Mouse (Mus musculus) G1E (cell line): ENCODE data around the gene Tor1a.

Experiments used
- CTCF ChIP-seq: IDR thresholded peaks from 2 replicates; pipeline ENCODE4 v1.5.1; 2012; ENCODE audit warnings: low read depth, low read length, inconsistent platforms, mixed read lengths
- POLR2AphosphoS5 ChIP-seq: IDR thresholded peaks from 2 replicates; pipeline ENCODE4 v1.6.1; 2012; ENCODE audit warnings: low read depth, low read length, inconsistent platforms; ENCODE audit not compliant: insufficient replicate concordance
- TAL1 ChIP-seq: conservative IDR thresholded peaks from 2 replicates; pipeline ENCODE4 v1.6.1; 2012; ENCODE audit warnings: low read depth, low read length, inconsistent platforms, mixed read lengths

DNA sequence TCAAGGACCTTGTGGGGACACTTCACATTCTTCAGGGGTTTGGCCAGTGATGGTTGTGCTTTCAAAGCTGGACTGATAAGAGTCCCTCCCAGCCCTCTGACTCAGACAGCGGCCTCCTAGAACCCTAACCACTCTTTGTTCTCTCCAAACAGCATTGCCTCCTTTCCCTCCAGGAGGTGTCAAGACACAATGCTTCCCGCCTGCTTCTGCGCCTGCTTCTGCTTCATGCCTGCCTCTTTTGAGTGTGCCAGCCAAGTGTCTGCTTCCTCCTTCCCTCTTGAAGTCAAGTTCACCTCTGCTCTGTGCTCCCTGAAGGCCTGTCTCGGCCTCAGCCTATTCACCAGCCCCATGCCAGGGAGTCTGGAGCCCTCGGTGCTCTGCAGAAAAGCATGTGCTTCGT lies 49.6 kb downstream of the Tor1a start:
- TF ChIP-seq TAL1 (no peak), CTCF (no peak), POLR2AphosphoS5 (no peak)
